Mouse (Mus musculus): ENCODE results near the gene Cpeb3.

DNA sequence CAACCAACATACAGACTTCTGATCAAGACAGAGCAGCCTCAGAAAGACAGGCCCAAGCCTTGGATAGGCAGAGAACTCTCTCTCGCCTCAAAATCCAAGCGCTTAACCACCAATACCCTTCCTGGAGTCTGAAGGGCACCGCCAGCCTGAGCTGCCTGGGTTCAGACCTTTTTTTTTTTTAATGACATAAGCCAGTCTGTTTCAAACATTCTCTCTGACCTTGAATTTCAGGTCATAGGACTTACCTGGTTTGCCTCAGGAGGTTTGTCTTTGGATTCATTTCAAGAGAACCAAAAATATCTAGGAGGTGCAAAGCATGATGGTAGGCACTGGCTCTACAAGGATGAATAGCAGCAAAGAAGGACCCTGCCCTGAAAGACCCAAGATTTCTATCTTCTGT is 134.1 kb downstream of the Cpeb3 start:
- TF ChIP-seq CTCF (IDR thresholded peaks at IDR 0.05; ENCODE audit: low read depth, low read length) (no peak), POLR2A (IDR thresholded peaks at IDR 0.05; ENCODE audit: borderline replicate concordance, low read depth, low read length) (no peak)

Data from bone marrow macrophage, adult 2 months (primary cell).